Mouse (Mus musculus): ENCODE results near the gene Rprd2.

Gene Rprd2

GRCm38 (mm10) chr3:95739353-95740104, 79.1 kb downstream of the Rprd2 start, which contains the start of gene Ecm1:
Ecm1 (minus strand) TSS chr3:95739569.
- peak; percentile 83 for DNase-seq (ENCODE audit: low spot score in 2 of 2)

- no peak for DNase-seq (ENCODE audit: low spot score in 2 of 2)
Measured at GRCm38 (mm10) chr3:95735071-95735670, 83.5 kb downstream of the Rprd2 start.

GRCm38 (mm10) chr3:95734092-95734702, 84.5 kb downstream of the Rprd2 start:
- peak; percentile 39 to 70 for DNase-seq (ENCODE audit: low spot score in 2 of 2)

- peak; percentile 66 to 69 for DNase-seq (ENCODE audit: low spot score in 2 of 2)
Measured at GRCm38 (mm10) chr3:95732744-95733521, 85.7 kb downstream of the Rprd2 start.

- no peak for DNase-seq (ENCODE audit: low spot score in 2 of 2)
Measured at GRCm38 (mm10) chr3:95732297-95732696, 86.4 kb downstream of the Rprd2 start.

GRCm38 (mm10) chr3:95731802-95732201, 86.9 kb downstream of the Rprd2 start:
- DNase-seq (ENCODE audit: low spot score in 2 of 2): no peak

GRCm38 (mm10) chr3:95730431-95730830, 88.2 kb downstream of the Rprd2 start:
- DNase-seq (ENCODE audit: low spot score in 2 of 2): no peak

GRCm38 (mm10) chr3:95728906-95729305, 89.8 kb downstream of the Rprd2 start:
- DNase-seq (ENCODE audit: low spot score in 2 of 2): no peak

GRCm38 (mm10) chr3:95726696-95727358, 91.8 kb downstream of the Rprd2 start:
- no peak for DNase-seq (ENCODE audit: low spot score in 2 of 2)

- no peak for DNase-seq (ENCODE audit: low spot score in 2 of 2)
Measured at GRCm38 (mm10) chr3:95725863-95726262, 92.8 kb downstream of the Rprd2 start.

GRCm38 (mm10) chr3:95722386-95722785, 96.3 kb downstream of the Rprd2 start:
- no peak for DNase-seq (ENCODE audit: low spot score in 2 of 2)

- DNase-seq (ENCODE audit: low spot score in 2 of 2): no peak
Measured at GRCm38 (mm10) chr3:95718153-95718552, 100.5 kb downstream of the Rprd2 start.

- no peak for DNase-seq (ENCODE audit: low spot score in 2 of 2)
Measured at GRCm38 (mm10) chr3:95716075-95716474, 102.6 kb downstream of the Rprd2 start.

Data from heart, adult 9 months (tissue).